Mouse (Mus musculus): ENCODE measurements around the gene Hlcs. TPM values are rescaled to one million over a fixed set of nuclear protein-coding genes. Genes with fewer than 3 reads are reported as not detected.
A peak's percentile ranks its signal among the peaks of the same experiment; 100 is the strongest.

Hlcs gene
- polyA plus RNA-seq, 1 experiment from 2014 or later = 9.4 TPM

GRCm38 (mm10) chr16:94092511-94093150 is 220.7 kb downstream of the Hlcs start:
- 1% methylated on average over 12 of the region's 12 CpGs for WGBS
- H3K36me3 ChIP-seq = no peaks in the 10 kb centered on the region

GRCm38 (mm10) chr16:94088819-94089692 is 224.3 kb downstream of the Hlcs start:
- WGBS = 5% methylated on average over 14 of the region's 14 CpGs
- Histone ChIP-seq H3K4me3 (no peak overlapping the region), H3K27me3 (peaks cover 91% of the 10 kb centered on the region), H3K4me2 (no peak overlapping the region), H3K4me1 (replicated peaks) (peaks cover 15% of the 10 kb centered on the region), H3K9me3 (no peaks in the 10 kb centered on the region), H3K36me3 (no peaks in the 10 kb centered on the region), H3K27ac (replicated peaks) (no peak overlapping the region), H3K9ac (no peak overlapping the region)
- ATAC-seq (ENCODE audit: low FRiP score, low read depth) = no peak

More at GRCm38 (mm10) chr16:94092511-94093150, 220.7 kb downstream of the Hlcs start:
- Histone ChIP-seq H3K27me3 (peaks cover 89% of the 10 kb centered on the region), H3K4me2 (no peak overlapping the region), H3K27ac (replicated peaks) (no peak overlapping the region), H3K4me3 (no peak overlapping the region), H3K9me3 (no peaks in the 10 kb centered on the region), H3K9ac (no peak overlapping the region), H3K4me1 (replicated peaks) (no peaks in the 10 kb centered on the region)
- ATAC-seq (ENCODE audit: low FRiP score, low read depth) = no peak

- 1% methylated on average over 11 of the region's 11 CpGs for WGBS
- Histone ChIP-seq H3K4me2 (no peak overlapping the region), H3K4me3 (no peak overlapping the region), H3K9ac (no peak overlapping the region), H3K27me3 (peaks cover 88% of the 10 kb centered on the region), H3K27ac (replicated peaks) (no peak overlapping the region), H3K36me3 (no peaks in the 10 kb centered on the region), H3K9me3 (no peaks in the 10 kb centered on the region), H3K4me1 (replicated peaks) (peaks cover 15% of the 10 kb centered on the region)
- ATAC-seq (ENCODE audit: low FRiP score, low read depth) = no peak
These were observed 225.1 kb downstream of the Hlcs start for GRCm38 (mm10) chr16:94088226-94088748.

- Histone ChIP-seq H3K9ac (no peak overlapping the region), H3K4me3 (no peak overlapping the region), H3K27me3 (peaks cover 88% of the 10 kb centered on the region), H3K27ac (replicated peaks) (no peak overlapping the region), H3K9me3 (no peaks in the 10 kb centered on the region), H3K4me1 (replicated peaks) (peaks cover 15% of the 10 kb centered on the region), H3K4me2 (no peak overlapping the region), H3K36me3 (no peaks in the 10 kb centered on the region)
- 4% methylated on average over 16 of the region's 16 CpGs for WGBS
- no peak for ATAC-seq (ENCODE audit: low FRiP score, low read depth)
These were observed 225.7 kb downstream of the Hlcs start for GRCm38 (mm10) chr16:94087570-94088225.

GRCm38 (mm10) chr16:94086701-94087569 is 226.4 kb downstream of the Hlcs start:
- peaks cover 15% of the 10 kb centered on the region for H3K4me1 ChIP-seq (replicated peaks)
- H3K36me3 ChIP-seq = no peaks in the 10 kb centered on the region
- WGBS = 1% methylated on average over 49 of the region's 50 CpGs
- no peak overlapping the region for H3K4me3 ChIP-seq
- H3K27ac ChIP-seq (replicated peaks) = no peak overlapping the region
- H3K4me2 ChIP-seq = no peak overlapping the region
- H3K27me3 ChIP-seq = peaks cover 88% of the 10 kb centered on the region
- H3K9me3 ChIP-seq = no peaks in the 10 kb centered on the region
- no peak overlapping the region for H3K9ac ChIP-seq
- no peak for ATAC-seq (ENCODE audit: low FRiP score, low read depth)

GRCm38 (mm10) chr16:94085603-94086285 is 227.6 kb downstream of the Hlcs start:
- WGBS = 1% methylated on average over 57 of the region's 57 CpGs
- H3K4me1 ChIP-seq (replicated peaks) = peaks cover 15% of the 10 kb centered on the region
- no peak overlapping the region for H3K4me2 ChIP-seq
- H3K9ac ChIP-seq = no peak overlapping the region
- H3K27ac ChIP-seq (replicated peaks) = no peak overlapping the region
- no peak overlapping the region for H3K4me3 ChIP-seq
- peaks cover 88% of the 10 kb centered on the region for H3K27me3 ChIP-seq
- no peaks in the 10 kb centered on the region for H3K9me3 ChIP-seq
- H3K36me3 ChIP-seq = no peaks in the 10 kb centered on the region
- ATAC-seq (ENCODE audit: low FRiP score, low read depth) = no peak

- no peaks in the 10 kb centered on the region for H3K36me3 ChIP-seq
- H3K4me3 ChIP-seq = peak within 1 kb of the TSS; percentile 21
- ATAC-seq (ENCODE audit: low FRiP score, low read depth) = no peak
- peak within 1 kb of the TSS; percentile 44 for H3K4me2 ChIP-seq
- under 1% methylated on average over 84 of the region's 96 CpGs for WGBS
- no peak within 1 kb of the TSS for H3K27ac ChIP-seq (replicated peaks)
- H3K9me3 ChIP-seq = no peaks in the 10 kb centered on the region
- H3K27me3 ChIP-seq = peaks cover 88% of the 10 kb centered on the region
- H3K9ac ChIP-seq = no peak within 1 kb of the TSS
- H3K4me1 ChIP-seq (replicated peaks) = peaks cover 15% of the 10 kb centered on the region
These were observed 228.4 kb downstream of the Hlcs start, which contains the start of gene Sim2 for GRCm38 (mm10) chr16:94084711-94085602. TSS of gene Sim2 (plus strand) at chr16:94084931.

- H3K9ac ChIP-seq = no peak overlapping the region
- H3K27me3 ChIP-seq = peaks cover 87% of the 10 kb centered on the region
- under 1% methylated on average over 41 of the region's 41 CpGs for WGBS
- no peaks in the 10 kb centered on the region for H3K9me3 ChIP-seq
- ATAC-seq (ENCODE audit: low FRiP score, low read depth) = no peak
- H3K4me3 ChIP-seq = no peak overlapping the region
- no peak overlapping the region for H3K4me2 ChIP-seq
- H3K27ac ChIP-seq (replicated peaks) = no peak overlapping the region
- H3K36me3 ChIP-seq = no peaks in the 10 kb centered on the region
- H3K4me1 ChIP-seq (replicated peaks) = peaks cover 15% of the 10 kb centered on the region
These were observed 229.4 kb downstream of the Hlcs start for GRCm38 (mm10) chr16:94083848-94084525.

GRCm38 (mm10) chr16:94082960-94083847 is 230.2 kb downstream of the Hlcs start:
- Histone ChIP-seq H3K36me3 (no peaks in the 10 kb centered on the region), H3K9ac (no peak overlapping the region), H3K27ac (replicated peaks) (no peak overlapping the region), H3K4me1 (replicated peaks) (peaks cover 15% of the 10 kb centered on the region), H3K9me3 (no peaks in the 10 kb centered on the region), H3K4me3 (no peak overlapping the region), H3K4me2 (no peak overlapping the region), H3K27me3 (peaks cover 84% of the 10 kb centered on the region)
- under 1% methylated on average over 46 of the region's 46 CpGs for WGBS
- ATAC-seq (ENCODE audit: low FRiP score, low read depth) = no peak

All from hindbrain, embryonic 15.5 days (tissue).